Mouse (Mus musculus): ENCODE measurements around the gene Treml1. TPM values are rescaled to one million over a fixed set of nuclear protein-coding genes. Genes with fewer than 3 reads are reported as not detected.
A peak's percentile ranks its signal among the peaks of the same experiment; 100 is the strongest.

Treml1 gene
- polyA plus RNA-seq, 1 experiment from 2014 or later = 36.3 TPM

- no peak for ATAC-seq (replicated peaks; ENCODE audit: low FRiP score)
- 7% methylated on average over 8 of the region's 8 CpGs for WGBS
These were observed 48.3 kb downstream of the Treml1 start for GRCm38 (mm10) chr17:48407910-48408525.

GRCm38 (mm10) chr17:48408526-48409291 is 49.0 kb downstream of the Treml1 start:
- peak overlapping the region; percentile 97 for H3K9ac ChIP-seq (ENCODE audit: low read depth, low read length)
- ATAC-seq (replicated peaks; ENCODE audit: low FRiP score) (peak; percentile 40), DNase-seq (ENCODE audit: low spot score) (peak; percentile 81)
- H3K9me3 ChIP-seq (ENCODE audit: control insufficient read depth, low read length) = no peaks in the 10 kb centered on the region
- under 1% methylated on average over 46 of the region's 47 CpGs for WGBS
- no peaks in the 10 kb centered on the region for H3K27me3 ChIP-seq (replicated peaks; ENCODE audit: control insufficient read depth, insufficient read depth, low read length)
- H3K4me3 ChIP-seq (ENCODE audit: low read depth, low read length) = peak overlapping the region; percentile 85
- H3K4me1 ChIP-seq (replicated peaks; ENCODE audit: control insufficient read depth, insufficient read depth, low read length) = peaks cover 33% of the 10 kb centered on the region
- H3K36me3 ChIP-seq (ENCODE audit: control insufficient read depth, insufficient read depth, low read length) = peaks cover 5% of the 10 kb centered on the region; the same call in 1 of the 2 replicates
- peak overlapping the region; percentile 100 for H3K27ac ChIP-seq (ENCODE audit: low read depth, low read length)
- peak overlapping the region; percentile 79 for H3K4me2 ChIP-seq

More at GRCm38 (mm10) chr17:48407910-48408525, 48.3 kb downstream of the Treml1 start:
- DNase-seq (ENCODE audit: low spot score) = no peak
- no peaks in the 10 kb centered on the region for H3K9me3 ChIP-seq (ENCODE audit: control insufficient read depth, low read length)
- H3K4me2 ChIP-seq = peak overlapping the region; percentile 79
- peak overlapping the region; percentile 97 for H3K9ac ChIP-seq (ENCODE audit: low read depth, low read length)
- H3K27me3 ChIP-seq (replicated peaks; ENCODE audit: control insufficient read depth, insufficient read depth, low read length) = no peaks in the 10 kb centered on the region
- peaks cover 33% of the 10 kb centered on the region for H3K4me1 ChIP-seq (replicated peaks; ENCODE audit: control insufficient read depth, insufficient read depth, low read length)
- H3K4me3 ChIP-seq (ENCODE audit: low read depth, low read length) = peak overlapping the region; percentile 85
- peak overlapping the region; percentile 100 for H3K27ac ChIP-seq (ENCODE audit: low read depth, low read length)
- peaks cover 5% of the 10 kb centered on the region; the same call in 1 of the 2 replicates for H3K36me3 ChIP-seq (ENCODE audit: control insufficient read depth, insufficient read depth, low read length)

- no peaks in the 10 kb centered on the region for H3K9me3 ChIP-seq (ENCODE audit: control insufficient read depth, low read length)
- no peaks in the 10 kb centered on the region for H3K27me3 ChIP-seq (replicated peaks; ENCODE audit: control insufficient read depth, insufficient read depth, low read length)
- peak within 1 kb of the TSS; percentile 97 for H3K9ac ChIP-seq (ENCODE audit: low read depth, low read length)
- H3K4me1 ChIP-seq (replicated peaks; ENCODE audit: control insufficient read depth, insufficient read depth, low read length) = peaks cover 25% of the 10 kb centered on the region
- peak within 1 kb of the TSS; percentile 100 for H3K27ac ChIP-seq (ENCODE audit: low read depth, low read length)
- under 1% methylated on average over 84 of the region's 84 CpGs for WGBS
- peaks cover 9% of the 10 kb centered on the region; the same call in 1 of the 2 replicates for H3K36me3 ChIP-seq (ENCODE audit: control insufficient read depth, insufficient read depth, low read length)
- DNase-seq (ENCODE audit: low spot score) (peak; percentile 100), ATAC-seq (replicated peaks; ENCODE audit: low FRiP score) (peak; percentile 92)
- H3K4me3 ChIP-seq (ENCODE audit: low read depth, low read length) = peak within 1 kb of the TSS; percentile 85
- H3K4me2 ChIP-seq = peak within 1 kb of the TSS; percentile 86
These were observed 49.9 kb downstream of the Treml1 start, which contains the start of the genes Nfya and Oard1 for GRCm38 (mm10) chr17:48409380-48410298. Gene Nfya (minus strand): TSS chr17:48409906. Gene Oard1 (plus strand): TSS chr17:48410014.

- 1% methylated on average over 13 of the region's 13 CpGs for WGBS
- Histone ChIP-seq H3K27ac (ENCODE audit: low read depth, low read length) (peak overlapping the region; percentile 99), H3K4me3 (ENCODE audit: low read depth, low read length) (peak overlapping the region; percentile 85), H3K4me2 (peak overlapping the region; percentile 86), H3K9me3 (ENCODE audit: control insufficient read depth, low read length) (no peaks in the 10 kb centered on the region), H3K27me3 (replicated peaks; ENCODE audit: control insufficient read depth, insufficient read depth, low read length) (no peaks in the 10 kb centered on the region), H3K4me1 (replicated peaks; ENCODE audit: control insufficient read depth, insufficient read depth, low read length) (peaks cover 25% of the 10 kb centered on the region), H3K9ac (ENCODE audit: low read depth, low read length) (peak overlapping the region; percentile 97), H3K36me3 (ENCODE audit: control insufficient read depth, insufficient read depth, low read length) (peaks cover 13% of the 10 kb centered on the region)
- ATAC-seq (replicated peaks; ENCODE audit: low FRiP score) (peak; percentile 54), DNase-seq (ENCODE audit: low spot score) (no peak)
These were observed 50.6 kb downstream of the Treml1 start for GRCm38 (mm10) chr17:48410299-48410785.

GRCm38 (mm10) chr17:48411241-48411640 is 51.5 kb downstream of the Treml1 start:
- peaks cover 21% of the 10 kb centered on the region for H3K4me1 ChIP-seq (replicated peaks; ENCODE audit: control insufficient read depth, insufficient read depth, low read length)
- peak overlapping the region; percentile 85 for H3K4me3 ChIP-seq (ENCODE audit: low read depth, low read length)
- ATAC-seq (replicated peaks; ENCODE audit: low FRiP score) (no peak), DNase-seq (ENCODE audit: low spot score) (no peak)
- peak overlapping the region; percentile 99; the same call in 1 of the 2 replicates for H3K27ac ChIP-seq (ENCODE audit: low read depth, low read length)
- H3K27me3 ChIP-seq (replicated peaks; ENCODE audit: control insufficient read depth, insufficient read depth, low read length) = no peaks in the 10 kb centered on the region
- WGBS = 58% methylated on average over 8 of the region's 8 CpGs
- H3K36me3 ChIP-seq (ENCODE audit: control insufficient read depth, insufficient read depth, low read length) = peaks cover 20% of the 10 kb centered on the region
- H3K9me3 ChIP-seq (ENCODE audit: control insufficient read depth, low read length) = no peaks in the 10 kb centered on the region
- H3K4me2 ChIP-seq = peak overlapping the region; percentile 86
- peak overlapping the region; percentile 97 for H3K9ac ChIP-seq (ENCODE audit: low read depth, low read length)

GRCm38 (mm10) chr17:48416011-48416410 is 56.3 kb downstream of the Treml1 start:
- no peak overlapping the region for H3K4me2 ChIP-seq
- H3K9me3 ChIP-seq (ENCODE audit: control insufficient read depth, low read length) = no peaks in the 10 kb centered on the region
- H3K27me3 ChIP-seq (replicated peaks; ENCODE audit: control insufficient read depth, insufficient read depth, low read length) = no peaks in the 10 kb centered on the region
- H3K4me3 ChIP-seq (ENCODE audit: low read depth, low read length) = no peak overlapping the region
- H3K27ac ChIP-seq (ENCODE audit: low read depth, low read length) = no peak overlapping the region
- no peak for DNase-seq (ENCODE audit: low spot score)
- H3K4me1 ChIP-seq (replicated peaks; ENCODE audit: control insufficient read depth, insufficient read depth, low read length) = peaks cover 31% of the 10 kb centered on the region
- H3K36me3 ChIP-seq (ENCODE audit: control insufficient read depth, insufficient read depth, low read length) = peaks cover 20% of the 10 kb centered on the region
- 87% methylated on average over 7 of the region's 7 CpGs for WGBS
- ATAC-seq (replicated peaks; ENCODE audit: low FRiP score) = no peak
- H3K9ac ChIP-seq (ENCODE audit: low read depth, low read length) = no peak overlapping the region

All from liver, embryonic 11.5 days (tissue).